ENCODE assay signal across 8 mouse cellular contexts in genomic region chr9:118487636-118488035, GRCm38 (mm10). TPM values are rescaled to one million over a fixed set of nuclear protein-coding genes. Genes with fewer than 3 reads are reported as not detected.
DNase-seq lines count a peak whose midpoint lies in the region; ATAC-seq lines count a peak whose summit lies in the region.

No protein-coding gene starts in this region.

- H3K4me1 ChIP-seq in heart, embryonic 14.5 days (ENCODE audit: control insufficient read depth in 2 of 2, insufficient read depth in 2 of 2, low read length in 2 of 2) = peaks cover 2 to 17% of the 10 kb centered on the region in 2 experiments; a peak in 3 of 4 replicates
- H3K4me1 ChIP-seq in hindbrain, embryonic 11.5 days (replicated peaks; ENCODE audit: control insufficient read depth, insufficient read depth, low read length) = no peaks in the 10 kb centered on the region
- peaks cover 31% of the 10 kb centered on the region for H3K4me1 ChIP-seq in midbrain, embryonic 15.5 days

- 2% methylated on average over 22 of the region's 22 CpGs for WGBS in heart, embryonic 14.5 days
- WGBS in hindbrain, embryonic 11.5 days = 1% methylated on average over 22 of the region's 22 CpGs
- under 1% methylated on average over 22 of the region's 22 CpGs for WGBS in midbrain, embryonic 15.5 days

- no peak for ATAC-seq in heart, embryonic 14.5 days (ENCODE audit: insufficient number of reproducible peaks, insufficient read depth, low FRiP score, low read depth)
- no peak for ATAC-seq in hindbrain, embryonic 11.5 days (ENCODE audit: low FRiP score)
- no peak for ATAC-seq in midbrain, embryonic 15.5 days (replicated peaks)

- H3K4me2 ChIP-seq in heart, embryonic 14.5 days (ENCODE audit: low read length) = peak overlapping the region; percentile 72
- H3K4me2 ChIP-seq in hindbrain, embryonic 11.5 days (replicated peaks; ENCODE audit: low read depth, low read length) = peak overlapping the region; percentile 37; the same call in 1 of the 2 replicates
- peak overlapping the region; percentile 50 for H3K4me2 ChIP-seq in midbrain, embryonic 15.5 days

- no peaks in the 10 kb centered on the region for H3K36me3 ChIP-seq in heart, embryonic 14.5 days (ENCODE audit: control insufficient read depth, insufficient read depth, low read length)
- H3K36me3 ChIP-seq in hindbrain, embryonic 11.5 days (ENCODE audit: control insufficient read depth, insufficient read depth, low read length) = no peaks in the 10 kb centered on the region
- H3K36me3 ChIP-seq in midbrain, embryonic 15.5 days (replicated peaks) = no peaks in the 10 kb centered on the region

- no peak for DNase-seq in heart, adult 9 months (ENCODE audit: low spot score in 2 of 2)
- DNase-seq in brain, adult 2 months (ENCODE audit: low read depth, low spot score) = peak; percentile 8
- DNase-seq in hindbrain, embryonic 11.5 days (ENCODE audit: low spot score) = peak; percentile 56
- no peak for DNase-seq in left cerebral cortex, adult 9 months (ENCODE audit: low spot score in 2 of 2)
- no peak for DNase-seq in thymus, adult 18-20 months
- DNase-seq in c-Kit-positive CD71-positive TER-119-positive erythroid progenitor cells, embryonic 14.5 days (ENCODE audit: low spot score) = no peak

- peaks cover 57% of the 10 kb centered on the region for H3K27me3 ChIP-seq in heart, embryonic 14.5 days (ENCODE audit: control insufficient read depth, insufficient read depth, low read length)
- peaks cover 63% of the 10 kb centered on the region for H3K27me3 ChIP-seq in hindbrain, embryonic 11.5 days (ENCODE audit: control insufficient read depth, insufficient read depth, low read length)
- H3K27me3 ChIP-seq in midbrain, embryonic 15.5 days (replicated peaks) = peaks cover 71% of the 10 kb centered on the region

- no peak overlapping the region; the same call in 1 of the 2 replicates for H3K9ac ChIP-seq in heart, embryonic 14.5 days (ENCODE audit: low read length)
- no peak overlapping the region for H3K9ac ChIP-seq in hindbrain, embryonic 11.5 days (ENCODE audit: low read depth, low read length)
- H3K9ac ChIP-seq in midbrain, embryonic 15.5 days = no peak overlapping the region

- H3K9me3 ChIP-seq in heart, embryonic 14.5 days (ENCODE audit: control insufficient read depth, low read length) = no peaks in the 10 kb centered on the region
- H3K9me3 ChIP-seq in hindbrain, embryonic 11.5 days (ENCODE audit: control insufficient read depth, low read length) = no peaks in the 10 kb centered on the region
- no peaks in the 10 kb centered on the region for H3K9me3 ChIP-seq in midbrain, embryonic 15.5 days

- H3K4me3 ChIP-seq in heart, embryonic 14.5 days (ENCODE audit: control insufficient read depth in 1 of 2, insufficient read depth in 1 of 2, low read depth in 1 of 2, low read length in 2 of 2) = peak overlapping the region; percentile 50
- H3K4me3 ChIP-seq in hindbrain, embryonic 11.5 days (ENCODE audit: low read depth, low read length) = no peak overlapping the region
- H3K4me3 ChIP-seq in midbrain, embryonic 15.5 days = peak overlapping the region; percentile 23

- H3K27ac ChIP-seq in heart, embryonic 14.5 days (replicated peaks in 1 of 2; ENCODE audit: control insufficient read depth in 1 of 2, insufficient read depth in 1 of 2, low read depth in 2 of 2, low read length in 2 of 2) = no peak overlapping the region
- H3K27ac ChIP-seq in hindbrain, embryonic 11.5 days (ENCODE audit: low read depth, low read length) = no peak overlapping the region
- no peak overlapping the region for H3K27ac ChIP-seq in midbrain, embryonic 15.5 days

RNA-seq across cellular contexts. Expression of gene Eomes, which starts 9.6 kb away (rescaled TPM):
- polyA plus RNA-seq in heart, embryonic 14.5 days (2014; fragmentation: Nextera tagmentation; extraction: Ambion mirVana) = not detected in 2 replicates
- polyA plus RNA-seq in hindbrain, embryonic 11.5 days (2014; fragmentation: Nextera tagmentation; extraction: Ambion mirVana) = 0.11 TPM in 1 of 2 replicates, not detected in the other
- polyA plus RNA-seq in midbrain, embryonic 15.5 days (2015; fragmentation: Nextera tagmentation; extraction: Ambion mirVana) = 1.6 and 3.0 TPM in 2 replicates

RNA-seq across cellular contexts. Expression of gene Golga4, which starts 18.4 kb away (rescaled TPM):
- 61.0 and 64.0 TPM in 2 replicates for polyA plus RNA-seq in heart, embryonic 14.5 days (2014; fragmentation: Nextera tagmentation; extraction: Ambion mirVana)
- 51.5 and 64.8 TPM in 2 replicates for polyA plus RNA-seq in hindbrain, embryonic 11.5 days (2014; fragmentation: Nextera tagmentation; extraction: Ambion mirVana)
- polyA plus RNA-seq in midbrain, embryonic 15.5 days (2015; fragmentation: Nextera tagmentation; extraction: Ambion mirVana) = 49.9 and 51.3 TPM in 2 replicates

Comparison
In these comparisons a context has a peak if more than half of its experiments do, and no peak if none do; other contexts are left out.
1. DNase-seq: peak in brain, adult 2 months (single experiment) and hindbrain, embryonic 11.5 days (single experiment); none in heart, adult 9 months (0 of 2), left cerebral cortex, adult 9 months (0 of 2), thymus, adult 18-20 months (0 of 2) and c-Kit-positive CD71-positive TER-119-positive erythroid progenitor cells, embryonic 14.5 days (single experiment).
2. Peak in every context shown above with its lines, with median percentiles within 50 percentile points of each other: H3K4me2 ChIP-seq.